Mouse (Mus musculus): ENCODE data around the gene Itpr1.

Gene Itpr1

GRCm38 (mm10) chr6:108393131-108393530, 180.2 kb downstream of the Itpr1 start:
- DNase-seq (ENCODE audit: low spot score), result no peak

- DNase-seq (ENCODE audit: low spot score), result no peak
These were observed 185.1 kb downstream of the Itpr1 start for GRCm38 (mm10) chr6:108397956-108398355.

GRCm38 (mm10) chr6:108401412-108401955, 188.6 kb downstream of the Itpr1 start:
- DNase-seq (ENCODE audit: low spot score), result no peak

GRCm38 (mm10) chr6:108404736-108405135, 191.8 kb downstream of the Itpr1 start:
- DNase-seq (ENCODE audit: low spot score), result no peak

GRCm38 (mm10) chr6:108408053-108408452, 195.2 kb downstream of the Itpr1 start:
- peak; percentile 44 for DNase-seq (ENCODE audit: low spot score)

GRCm38 (mm10) chr6:108408726-108409125, 195.8 kb downstream of the Itpr1 start:
- DNase-seq (ENCODE audit: low spot score), result no peak

- no peak for DNase-seq (ENCODE audit: low spot score)
These were observed 197.9 kb downstream of the Itpr1 start for GRCm38 (mm10) chr6:108410771-108411170.

GRCm38 (mm10) chr6:108411201-108411600, 198.3 kb downstream of the Itpr1 start:
- no peak for DNase-seq (ENCODE audit: low spot score)

- DNase-seq (ENCODE audit: low spot score), result no peak
These were observed 200.1 kb downstream of the Itpr1 start for GRCm38 (mm10) chr6:108413006-108413405.

- no peak for DNase-seq (ENCODE audit: low spot score)
These were observed 200.7 kb downstream of the Itpr1 start for GRCm38 (mm10) chr6:108413593-108413992.

- no peak for DNase-seq (ENCODE audit: low spot score)
These were observed 203.0 kb downstream of the Itpr1 start for GRCm38 (mm10) chr6:108415847-108416246.

GRCm38 (mm10) chr6:108417508-108417907, 204.6 kb downstream of the Itpr1 start:
- DNase-seq (ENCODE audit: low spot score), result peak; percentile 50

- no peak for DNase-seq (ENCODE audit: low spot score)
These were observed 205.3 kb downstream of the Itpr1 start for GRCm38 (mm10) chr6:108418218-108418617.

- no peak for DNase-seq (ENCODE audit: low spot score)
These were observed 212.1 kb downstream of the Itpr1 start for GRCm38 (mm10) chr6:108424749-108425584.

GRCm38 (mm10) chr6:108426789-108427188, 213.9 kb downstream of the Itpr1 start:
- peak; percentile 83 for DNase-seq (ENCODE audit: low spot score)

- no peak for DNase-seq (ENCODE audit: low spot score)
These were observed 215.5 kb downstream of the Itpr1 start for GRCm38 (mm10) chr6:108428383-108428782.

- no peak for DNase-seq (ENCODE audit: low spot score)
These were observed 217.1 kb downstream of the Itpr1 start for GRCm38 (mm10) chr6:108429950-108430349.

- no peak for DNase-seq (ENCODE audit: low spot score)
These were observed 218.3 kb downstream of the Itpr1 start for GRCm38 (mm10) chr6:108431193-108431592.

GRCm38 (mm10) chr6:108432836-108433235, 219.9 kb downstream of the Itpr1 start:
- DNase-seq (ENCODE audit: low spot score), result no peak

- no peak for DNase-seq (ENCODE audit: low spot score)
These were observed 221.9 kb downstream of the Itpr1 start for GRCm38 (mm10) chr6:108434816-108435215.

GRCm38 (mm10) chr6:108435467-108435866, 222.6 kb downstream of the Itpr1 start:
- DNase-seq (ENCODE audit: low spot score), result no peak

- DNase-seq (ENCODE audit: low spot score), result no peak
These were observed 223.7 kb downstream of the Itpr1 start for GRCm38 (mm10) chr6:108436608-108437007.

GRCm38 (mm10) chr6:108441290-108441689, 228.4 kb downstream of the Itpr1 start:
- no peak for DNase-seq (ENCODE audit: low spot score)

- no peak for DNase-seq (ENCODE audit: low spot score)
These were observed 229.4 kb downstream of the Itpr1 start for GRCm38 (mm10) chr6:108442291-108442690.

All from urinary bladder, postnatal 14 days (tissue).